Mouse (Mus musculus) cerebellum, adult 2 months (tissue): ENCODE results near the gene Lats1. TPM values are rescaled to one million over a fixed set of nuclear protein-coding genes. Genes with fewer than 3 reads are reported as not detected.
"Not testable (repeated sequence)": the region's sequence is repeated elsewhere in the genome, so short reads cannot be mapped to it uniquely, and the experiment has no call there.

ENCODE experiments used
- DNase-seq, 2 experiments: peaks; one replicate each; pipeline ENCODE4 v3.0.0; 2021
- H3K27ac ChIP-seq: fragments of 200-500 bp; 2 replicates; pipeline ENCODE4 v1.5.1; 2012; ENCODE audit warnings: low read length, control low read depth, inconsistent platforms; ENCODE audit not compliant: insufficient read depth
- H3K27me3 ChIP-seq: fragments of 200-500 bp; 2 replicates; pipeline ENCODE4 v1.6.1; 2012; ENCODE audit warnings: inconsistent platforms, mild to moderate bottlenecking, low read length, moderate library complexity; ENCODE audit not compliant: control insufficient read depth, insufficient read depth
- H3K4me1 ChIP-seq: fragments of 200-500 bp; 2 replicates; pipeline ENCODE4 v1.6.1; 2011; ENCODE audit warnings: low read length; ENCODE audit not compliant: control insufficient read depth, insufficient read depth
- H3K4me3 ChIP-seq: fragments of 200-500 bp; replicated peaks from 2 replicates; pipeline ENCODE3; 2011; ENCODE audit warnings: mild to moderate bottlenecking, low read depth, low read length, control low read depth; ENCODE audit not compliant: insufficient read depth
- CTCF ChIP-seq: fragments of 200-500 bp; IDR thresholded peaks from 2 replicates; pipeline ENCODE4 v1.5.1; 2011; ENCODE audit warnings: low read depth, mild to moderate bottlenecking, control low read depth, low read length, moderate library complexity, borderline replicate concordance; ENCODE audit not compliant: insufficient read depth
- POLR2A ChIP-seq: fragments of 200-500 bp; IDR thresholded peaks from 2 replicates; pipeline ENCODE4 v1.6.1; 2011; ENCODE audit warnings: low read length, control low read depth, borderline replicate concordance; ENCODE audit not compliant: insufficient read depth
- WGBS: fragments of 180-500 bp; shearing (Covaris S2); methylation state at CpG from one replicate; pipeline ENCODE4 v1.1.7; 2018; 5-methylcytosine and 5-hydroxymethylcytosine counted together
- polyA plus RNA-seq: library from polyadenylated mRNA; depleted of rRNA; stranded (reverse); fragments of >200 nt; gene quantifications from 2 replicates; pipeline ENCODE4 v1.2.3, GENCODE M21; 2012; rRNA removed

Lats1 gene
- polyA plus RNA-seq, 1 experiment: 20.5 TPM

DNA sequence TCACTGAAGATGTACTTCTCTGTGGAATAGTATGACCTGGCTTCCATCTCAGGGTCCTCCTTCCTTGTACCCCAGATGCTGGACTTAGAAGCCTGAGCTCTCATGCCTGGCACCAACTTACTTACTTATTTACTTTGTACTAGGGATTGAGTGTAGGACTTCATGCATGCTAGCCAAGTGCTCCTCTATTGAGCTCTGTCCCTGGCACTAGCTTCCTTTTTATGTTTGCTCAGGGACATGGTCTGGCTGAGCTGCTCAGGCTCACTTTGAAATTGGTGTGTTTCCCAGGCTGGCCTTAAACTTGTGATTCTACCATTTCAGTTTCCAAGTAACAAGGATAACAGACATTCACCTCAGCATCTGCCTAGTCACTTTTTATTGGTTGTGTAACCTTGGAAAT, 56.1 kb downstream of the Lats1 start:
- H3K27me3 ChIP-seq: no peaks in the 10 kb centered on the region
- H3K4me3 ChIP-seq: no peak overlapping the region
- H3K4me1 ChIP-seq: no peaks in the 10 kb centered on the region
- H3K27ac ChIP-seq: no peak overlapping the region
- TF ChIP-seq POLR2A: no peak
- TF ChIP-seq CTCF: no peak
- no peak for DNase-seq

DNA sequence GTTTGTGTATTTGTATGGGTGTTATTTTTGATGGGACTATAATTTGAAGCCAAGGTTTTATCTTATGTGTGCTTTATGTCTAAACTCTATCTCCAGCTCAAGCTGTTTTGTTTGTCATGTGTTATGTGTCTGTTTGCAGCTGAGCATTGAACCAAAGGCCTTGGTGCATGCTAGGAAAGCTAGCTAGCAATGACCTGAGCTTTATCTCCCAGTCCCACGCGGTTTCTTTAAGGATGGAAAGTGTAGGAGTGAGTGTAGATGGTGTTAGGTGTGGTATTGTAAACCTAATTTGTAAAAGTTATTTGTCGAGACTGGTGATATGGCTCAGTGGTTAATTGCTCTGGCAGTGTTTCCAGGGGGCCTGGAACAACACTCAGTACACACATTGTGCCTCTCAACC, 56.9 kb downstream of the Lats1 start:
- WGBS: 70% methylated on average over 3 of the region's 3 CpGs
- Histone ChIP-seq H3K4me3 (no peak overlapping the region), H3K27me3 (no peaks in the 10 kb centered on the region), H3K27ac (no peak overlapping the region), H3K4me1 (no peaks in the 10 kb centered on the region)
- DNase-seq: no peak
- no peak for TF ChIP-seq POLR2A
- TF ChIP-seq CTCF: no peak

DNA sequence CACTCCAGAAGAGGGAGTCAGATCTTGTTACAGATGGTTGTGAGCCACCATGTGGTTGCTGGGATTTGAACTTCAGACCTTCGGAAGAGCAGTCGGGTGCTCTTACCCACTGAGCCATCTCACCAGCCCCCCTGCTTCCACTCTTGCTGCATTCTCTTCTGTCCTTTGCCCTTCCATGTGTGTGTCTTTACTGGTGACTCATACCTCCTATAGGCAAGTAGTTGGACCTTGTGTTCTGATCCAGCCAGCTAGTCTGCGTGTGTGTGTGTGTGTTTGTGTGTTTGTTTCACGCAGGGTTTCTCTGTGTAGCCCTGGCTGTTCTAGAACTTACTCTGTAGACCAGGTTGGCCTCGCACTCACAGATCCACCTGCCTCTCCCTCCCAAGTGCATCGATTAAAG, 64.5 kb downstream of the Lats1 start:
- H3K27ac ChIP-seq, H3K27me3 ChIP-seq, H3K4me3 ChIP-seq, DNase-seq, H3K4me1 ChIP-seq: not testable (repeated sequence)
- WGBS: 94% methylated on average over 6 of the region's 6 CpGs

DNA sequence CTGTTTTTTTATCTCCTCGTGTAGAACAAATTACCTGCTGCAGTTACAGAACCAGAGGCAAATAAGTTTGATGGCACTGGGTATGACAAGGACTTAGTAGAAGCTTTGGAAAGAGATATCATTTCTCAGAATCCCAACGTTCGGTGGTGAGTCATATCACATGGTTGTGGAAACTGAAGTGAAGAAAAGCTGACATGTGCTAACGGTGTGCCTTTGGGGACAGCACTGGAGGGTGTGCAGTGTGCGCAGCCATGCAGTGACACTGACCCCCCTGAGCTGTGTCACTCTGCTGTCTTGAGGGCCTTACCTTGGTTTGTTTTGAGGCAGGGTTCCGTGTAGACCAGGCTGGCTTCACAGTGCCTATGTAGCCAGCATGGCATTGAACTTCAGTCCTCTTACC, 67.7 kb downstream of the Lats1 start:
- Histone ChIP-seq H3K4me3 (no peak overlapping the region), H3K27ac (no peak overlapping the region), H3K4me1 (no peaks in the 10 kb centered on the region), H3K27me3 (no peaks in the 10 kb centered on the region)
- no peak for DNase-seq
- 88% methylated on average over 6 of the region's 6 CpGs for WGBS
- TF ChIP-seq POLR2A: no peak
- no peak for TF ChIP-seq CTCF

DNA sequence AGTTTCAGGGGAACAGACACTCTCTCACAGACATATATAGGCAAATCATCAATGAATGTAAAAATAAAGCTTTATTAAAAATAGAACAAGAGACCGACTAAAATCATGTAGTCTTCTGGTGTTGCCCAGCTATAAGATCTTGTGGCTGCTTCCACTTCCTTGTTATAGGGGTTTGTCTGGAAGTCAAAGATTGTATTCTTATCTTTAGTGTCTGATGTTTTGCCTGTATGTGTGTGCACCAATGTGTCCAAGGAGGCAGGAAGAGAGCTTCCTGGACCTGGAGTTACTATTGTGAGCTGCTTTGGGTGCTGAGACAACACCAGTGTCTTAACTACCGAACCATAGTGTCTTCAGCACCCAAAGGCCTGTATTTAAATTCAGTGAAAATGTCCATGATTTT, 76.5 kb downstream of the Lats1 start:
- no peak for TF ChIP-seq CTCF
- no peak for TF ChIP-seq POLR2A
- 92% methylated on average over 2 of the region's 2 CpGs for WGBS
- H3K27ac ChIP-seq: no peak overlapping the region

More for the DNA sequence above, 76.5 kb downstream of the Lats1 start:
- Histone ChIP-seq H3K27me3 (no peaks in the 10 kb centered on the region; the same call in 1 of the 2 replicates), H3K4me1 (no peaks in the 10 kb centered on the region), H3K4me3 (no peak overlapping the region)
- no peak for DNase-seq

Other genes with a start within 250 kb of the Lats1 start
- gene Ulbp1, start 207.6 kb upstream of the Lats1 start, polyA plus RNA-seq: 0.10 and 0.21 TPM in 2 replicates
- 137 and 141 TPM in 2 replicates for gene Lrp11, start 91.4 kb upstream of the Lats1 start, polyA plus RNA-seq
- gene Nup43, start 13.7 kb upstream of the Lats1 start, polyA plus RNA-seq: 10.2 and 10.9 TPM in 2 replicates
- 146 and 151 TPM in 2 replicates for gene Pcmt1, start 78 bp upstream of the Lats1 start, polyA plus RNA-seq
- gene Katna1, start 44.8 kb downstream of the Lats1 start, polyA plus RNA-seq: 12.5 and 13.8 TPM in 2 replicates
- gene Ginm1, start 111.6 kb downstream of the Lats1 start, polyA plus RNA-seq: 27.6 and 34.1 TPM in 2 replicates
- 22.3 and 23.1 TPM in 2 replicates for gene Ppil4, start 111.7 kb downstream of the Lats1 start, polyA plus RNA-seq
- 0.11 and 0.13 TPM in 2 replicates for gene Zc3h12d, start 151.3 kb downstream of the Lats1 start, polyA plus RNA-seq